Mouse (Mus musculus): ENCODE measurements around the gene Plau. TPM values are rescaled to one million over a fixed set of nuclear protein-coding genes. Genes with fewer than 3 reads are reported as not detected.
A peak's percentile ranks its signal among the peaks of the same experiment; 100 is the strongest.

The Plau gene
- polyA plus RNA-seq, 1 experiment, result 75.9 TPM

GRCm38 (mm10) chr14:20851776-20852175 lies 15.3 kb downstream of the Plau start:
- TF ChIP-seq POLR2A (IDR thresholded peaks at IDR 0.05; ENCODE audit: low read depth, low read length) (no peak), CTCF (IDR thresholded peaks at IDR 0.05; ENCODE audit: borderline replicate concordance, insufficient read depth, low read length) (no peak)
- H3K4me3 ChIP-seq (ENCODE audit: insufficient read depth, low read length), result no peak overlapping the region
- H3K4me1 ChIP-seq (ENCODE audit: control insufficient read depth, insufficient read depth, low read length), result peaks cover 5% of the 10 kb centered on the region
- no peak overlapping the region for H3K27ac ChIP-seq (ENCODE audit: insufficient read depth, low read length)

GRCm38 (mm10) chr14:20861152-20861551 lies 24.7 kb downstream of the Plau start:
- Histone ChIP-seq H3K27ac (ENCODE audit: insufficient read depth, low read length) (no peak overlapping the region), H3K4me3 (ENCODE audit: insufficient read depth, low read length) (no peak overlapping the region), H3K4me1 (ENCODE audit: control insufficient read depth, insufficient read depth, low read length) (no peaks in the 10 kb centered on the region; the same call in 1 of the 2 replicates)
- no peak for TF ChIP-seq CTCF (IDR thresholded peaks at IDR 0.05; ENCODE audit: borderline replicate concordance, insufficient read depth, low read length)

- no peaks in the 10 kb centered on the region; the same call in 1 of the 2 replicates for H3K4me1 ChIP-seq (ENCODE audit: control insufficient read depth, insufficient read depth, low read length)
- H3K4me3 ChIP-seq (ENCODE audit: insufficient read depth, low read length), result no peak overlapping the region
- no peak overlapping the region for H3K27ac ChIP-seq (ENCODE audit: insufficient read depth, low read length)
- no peak for TF ChIP-seq CTCF (IDR thresholded peaks at IDR 0.05; ENCODE audit: borderline replicate concordance, insufficient read depth, low read length)
- no peak for TF ChIP-seq POLR2A (IDR thresholded peaks at IDR 0.05; ENCODE audit: low read depth, low read length)
These were observed 25.1 kb downstream of the Plau start for GRCm38 (mm10) chr14:20861559-20861958.

GRCm38 (mm10) chr14:20863306-20864065 lies 27.0 kb downstream of the Plau start:
- H3K27ac ChIP-seq (ENCODE audit: insufficient read depth, low read length), result no peak overlapping the region
- TF ChIP-seq CTCF (IDR thresholded peaks at IDR 0.05; ENCODE audit: borderline replicate concordance, insufficient read depth, low read length), result no peak
- no peak for TF ChIP-seq POLR2A (IDR thresholded peaks at IDR 0.05; ENCODE audit: low read depth, low read length)
- no peak overlapping the region for H3K4me3 ChIP-seq (ENCODE audit: insufficient read depth, low read length)
- no peaks in the 10 kb centered on the region; the same call in 1 of the 2 replicates for H3K4me1 ChIP-seq (ENCODE audit: control insufficient read depth, insufficient read depth, low read length)

DNA sequence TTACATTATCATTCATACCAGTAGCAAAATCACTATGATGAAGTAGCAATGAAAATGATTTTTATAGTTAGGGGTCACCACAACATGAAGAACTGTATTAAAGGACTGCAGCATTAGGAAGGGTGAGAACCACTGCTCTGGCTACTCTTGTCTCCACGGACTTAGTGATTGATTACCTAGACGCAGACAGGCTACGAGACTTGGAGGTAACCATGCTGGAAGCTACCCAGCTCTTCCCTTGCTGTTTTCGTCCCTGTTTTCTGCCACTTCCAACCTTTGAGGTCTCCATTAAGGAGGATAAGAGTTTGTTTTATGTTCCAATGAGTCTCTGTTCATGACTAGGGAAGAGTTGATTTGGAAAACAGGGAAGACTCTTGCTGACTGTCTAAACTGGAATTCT lies 27.7 kb downstream of the Plau start:
- H3K4me1 ChIP-seq (ENCODE audit: control insufficient read depth, insufficient read depth, low read length), result no peaks in the 10 kb centered on the region; the same call in 1 of the 2 replicates
- no peak for TF ChIP-seq CTCF (IDR thresholded peaks at IDR 0.05; ENCODE audit: borderline replicate concordance, insufficient read depth, low read length)
- no peak for TF ChIP-seq POLR2A (IDR thresholded peaks at IDR 0.05; ENCODE audit: low read depth, low read length)
- no peak overlapping the region for H3K27ac ChIP-seq (ENCODE audit: insufficient read depth, low read length)
- H3K4me3 ChIP-seq (ENCODE audit: insufficient read depth, low read length), result no peak overlapping the region

- TF ChIP-seq POLR2A (IDR thresholded peaks at IDR 0.05; ENCODE audit: low read depth, low read length) (no peak), CTCF (IDR thresholded peaks at IDR 0.05; ENCODE audit: borderline replicate concordance, insufficient read depth, low read length) (no peak)
- Histone ChIP-seq H3K4me1 (ENCODE audit: control insufficient read depth, insufficient read depth, low read length) (no peaks in the 10 kb centered on the region; the same call in 1 of the 2 replicates), H3K27ac (ENCODE audit: insufficient read depth, low read length) (no peak overlapping the region), H3K4me3 (ENCODE audit: insufficient read depth, low read length) (no peak overlapping the region)
These were observed 29.1 kb downstream of the Plau start for GRCm38 (mm10) chr14:20865604-20866003.

DNA sequence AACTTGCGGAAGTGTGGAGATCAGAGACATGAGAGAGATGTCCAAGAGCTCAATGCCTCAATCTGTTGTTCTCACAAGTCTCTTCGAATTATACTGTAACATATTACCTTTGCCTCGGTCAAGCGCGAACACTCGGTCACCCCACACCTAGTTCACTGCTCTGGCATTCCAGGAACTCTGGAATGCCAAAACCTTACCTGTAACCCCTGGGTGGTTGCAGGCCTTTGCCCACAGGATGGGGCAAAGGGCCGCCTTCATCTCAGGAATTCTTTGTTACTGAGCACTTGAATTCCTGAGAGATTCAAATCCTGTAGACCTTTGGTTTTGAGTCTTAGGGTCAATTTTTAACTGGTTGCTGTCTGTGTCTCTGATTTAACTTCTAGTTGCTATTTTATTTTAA lies 29.9 kb downstream of the Plau start:
- no peak overlapping the region for H3K4me3 ChIP-seq (ENCODE audit: insufficient read depth, low read length)
- no peak overlapping the region for H3K27ac ChIP-seq (ENCODE audit: insufficient read depth, low read length)
- peaks cover 3% of the 10 kb centered on the region; the same call in 1 of the 2 replicates for H3K4me1 ChIP-seq (ENCODE audit: control insufficient read depth, insufficient read depth, low read length)
- TF ChIP-seq CTCF (IDR thresholded peaks at IDR 0.05; ENCODE audit: borderline replicate concordance, insufficient read depth, low read length) (no peak), POLR2A (IDR thresholded peaks at IDR 0.05; ENCODE audit: low read depth, low read length) (no peak)

DNA sequence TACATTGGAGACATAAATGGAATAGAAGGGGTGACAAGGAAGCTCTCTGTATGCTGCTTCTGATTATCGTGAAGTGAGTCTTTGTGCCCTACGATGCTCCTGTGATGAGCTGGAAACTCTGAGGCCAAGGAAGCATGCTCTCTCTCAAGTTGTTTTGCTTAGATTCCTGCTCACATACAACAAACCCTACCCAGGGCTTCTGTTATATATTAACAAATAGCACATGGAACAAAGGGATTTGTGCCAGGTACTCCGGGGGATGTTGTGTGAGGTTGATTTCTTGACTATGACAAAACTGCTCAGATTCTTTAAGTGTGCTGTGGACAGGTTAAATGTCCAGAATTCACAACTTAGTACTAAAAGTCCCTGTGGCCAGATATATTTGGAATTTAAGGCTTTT lies 33.6 kb downstream of the Plau start:
- no peak overlapping the region for H3K4me3 ChIP-seq (ENCODE audit: insufficient read depth, low read length)
- peaks cover 21% of the 10 kb centered on the region for H3K4me1 ChIP-seq (ENCODE audit: control insufficient read depth, insufficient read depth, low read length)
- H3K27ac ChIP-seq (ENCODE audit: insufficient read depth, low read length), result no peak overlapping the region
- TF ChIP-seq CTCF (IDR thresholded peaks at IDR 0.05; ENCODE audit: borderline replicate concordance, insufficient read depth, low read length) (no peak), POLR2A (IDR thresholded peaks at IDR 0.05; ENCODE audit: low read depth, low read length) (no peak)

GRCm38 (mm10) chr14:20871495-20871894 lies 35.0 kb downstream of the Plau start:
- Histone ChIP-seq H3K27ac (ENCODE audit: insufficient read depth, low read length) (0 out of 2 replicates have a peak overlapping the region, but pooled peaks have one; percentile 32), H3K4me3 (ENCODE audit: insufficient read depth, low read length) (no peak overlapping the region), H3K4me1 (ENCODE audit: control insufficient read depth, insufficient read depth, low read length) (peaks cover 21% of the 10 kb centered on the region)
- no peak for TF ChIP-seq CTCF (IDR thresholded peaks at IDR 0.05; ENCODE audit: borderline replicate concordance, insufficient read depth, low read length)
- no peak for TF ChIP-seq POLR2A (IDR thresholded peaks at IDR 0.05; ENCODE audit: low read depth, low read length)

- Histone ChIP-seq H3K4me1 (ENCODE audit: control insufficient read depth, insufficient read depth, low read length) (peaks cover 21% of the 10 kb centered on the region), H3K27ac (ENCODE audit: insufficient read depth, low read length) (0 out of 2 replicates have a peak overlapping the region, but pooled peaks have one; percentile 84), H3K4me3 (ENCODE audit: insufficient read depth, low read length) (no peak overlapping the region)
- TF ChIP-seq POLR2A (IDR thresholded peaks at IDR 0.05; ENCODE audit: low read depth, low read length) (no peak), CTCF (IDR thresholded peaks at IDR 0.05; ENCODE audit: borderline replicate concordance, insufficient read depth, low read length) (peak; percentile 88)
These were observed 36.8 kb downstream of the Plau start for GRCm38 (mm10) chr14:20873307-20873706.
